Mouse (Mus musculus) embryonic fibroblast, embryonic 13.5 days (primary cell): Measurements from ENCODE around the gene Rock2.

ENCODE experiments used
- CTCF ChIP-seq: IDR thresholded peaks from 2 replicates; pipeline ENCODE4 v1.5.1; 2011; ENCODE audit warnings: mild to moderate bottlenecking, control low read depth, low read length, moderate library complexity, borderline replicate concordance; ENCODE audit not compliant: insufficient read depth
- POLR2A ChIP-seq: IDR thresholded peaks from 2 replicates; pipeline ENCODE4 v1.6.1; 2011; ENCODE audit warnings: low read depth, mild to moderate bottlenecking, control low read depth, low read length, moderate library complexity

DNA sequence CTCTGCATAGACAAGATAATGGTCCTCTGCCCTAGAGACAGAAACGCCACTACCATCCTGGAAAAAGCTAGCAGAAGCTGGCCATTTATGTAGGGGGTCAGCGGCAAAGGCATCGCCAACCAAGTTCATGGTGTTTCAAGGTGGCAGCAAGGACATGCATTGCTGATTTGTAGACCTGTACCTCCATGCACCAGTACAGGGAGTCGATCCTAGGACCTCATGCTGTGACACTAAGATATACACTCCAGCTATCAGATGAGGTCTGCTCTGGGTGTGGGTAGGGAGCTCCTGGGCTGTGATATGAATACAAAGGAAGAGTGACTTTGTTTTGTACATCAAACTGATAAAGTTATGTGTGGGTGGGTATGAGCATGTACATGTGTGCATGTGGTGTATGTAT is 14.6 kb upstream of the Rock2 start:
- TF ChIP-seq POLR2A: no peak
- no peak for TF ChIP-seq CTCF
